Mouse (Mus musculus): ENCODE measurements around the gene Slain2. TPM values are rescaled to one million over a fixed set of nuclear protein-coding genes. Genes with fewer than 3 reads are reported as not detected.
A peak's percentile ranks its signal among the peaks of the same experiment; 100 is the strongest.
"Not testable (repeated sequence)": the region's sequence is repeated elsewhere in the genome, so short reads cannot be mapped to it uniquely, and the experiment has no call there.

Slain2 gene
- polyA plus RNA-seq, 1 experiment from 2014 or later, result 17.5 TPM

DNA sequence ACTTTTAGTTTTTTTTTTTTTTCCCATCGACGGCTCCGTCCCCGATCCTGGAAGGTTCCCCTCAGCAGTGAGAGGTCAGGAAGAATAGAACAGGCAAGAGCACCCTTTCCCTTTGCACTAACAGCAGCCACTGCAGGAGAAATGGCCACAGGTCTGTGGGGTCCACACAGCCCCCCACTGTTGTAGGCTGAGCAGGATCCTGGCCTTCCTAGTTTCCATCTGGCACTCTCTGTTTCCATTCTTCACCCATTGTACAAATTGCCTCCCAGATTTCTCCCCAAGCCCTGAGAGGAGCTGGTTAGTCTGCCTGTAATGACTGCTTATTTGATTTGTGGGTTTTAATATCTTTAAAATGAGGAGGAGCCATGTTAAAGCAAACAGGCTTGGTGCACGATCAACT lies 89.9 kb downstream of the Slain2 start:
- Histone ChIP-seq H3K27ac (no peak overlapping the region), H3K27me3 (peaks cover 19% of the 10 kb centered on the region), H3K4me1 (replicated peaks) (peaks cover 4% of the 10 kb centered on the region; the same call in 1 of the 2 replicates), H3K36me3 (no peaks in the 10 kb centered on the region), H3K9ac (replicated peaks) (no peak overlapping the region), H3K4me3 (replicated peaks) (no peak overlapping the region), H3K4me2 (replicated peaks) (no peak overlapping the region), H3K9me3 (no peaks in the 10 kb centered on the region)
- WGBS, result 94% methylated on average over 5 of the region's 5 CpGs
- ATAC-seq, result no peak

DNA sequence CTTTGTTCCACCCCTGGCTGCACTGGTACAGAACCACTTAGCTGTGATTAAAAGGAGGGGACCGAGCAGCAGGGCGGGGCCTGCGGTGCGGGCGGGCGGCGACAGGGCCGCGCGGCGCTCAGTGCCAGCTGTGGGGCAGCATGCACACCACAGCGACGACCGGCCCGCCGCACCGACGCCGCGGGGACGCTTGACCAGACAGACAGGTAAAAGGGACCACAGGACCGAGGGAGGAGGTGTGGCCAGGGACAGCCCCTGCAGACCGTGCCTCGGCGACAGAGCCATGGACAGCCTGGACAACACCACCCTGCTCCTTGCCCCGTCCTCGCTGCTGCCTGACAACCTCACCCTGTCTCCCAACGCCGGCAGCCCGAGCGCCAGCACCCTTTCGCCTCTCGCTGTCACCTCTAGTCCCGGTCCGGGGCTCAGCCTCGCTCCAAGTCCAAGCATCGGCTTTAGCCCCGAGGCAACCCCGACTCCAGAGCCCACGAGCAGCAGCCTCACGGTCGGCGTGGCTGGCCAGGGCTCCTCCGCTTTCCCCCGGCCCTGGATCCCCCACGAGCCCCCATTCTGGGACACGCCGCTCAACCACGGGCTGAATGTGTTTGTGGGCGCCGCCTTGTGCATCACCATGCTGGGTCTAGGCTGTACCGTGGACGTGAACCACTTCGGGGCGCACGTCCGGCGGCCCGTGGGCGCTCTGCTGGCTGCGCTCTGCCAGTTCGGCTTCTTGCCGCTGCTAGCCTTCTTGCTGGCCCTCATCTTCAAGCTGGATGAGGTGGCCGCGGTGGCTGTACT lies 92.9 kb downstream of the Slain2 start, which contains the start of gene Slc10a4:
TSS of gene Slc10a4 (plus strand) at position 100 of the 798 bp plus-strand sequence.
- Histone ChIP-seq H3K9me3 (no peaks in the 10 kb centered on the region), H3K36me3 (no peaks in the 10 kb centered on the region), H3K4me2 (replicated peaks) (peak within 1 kb of the TSS; percentile 60), H3K9ac (replicated peaks) (peak within 1 kb of the TSS; percentile 52), H3K4me3 (replicated peaks) (peak within 1 kb of the TSS; percentile 42), H3K4me1 (replicated peaks) (peaks cover 4% of the 10 kb centered on the region; the same call in 1 of the 2 replicates), H3K27me3 (peaks cover 19% of the 10 kb centered on the region), H3K27ac (peak within 1 kb of the TSS; percentile 10; the same call in 1 of the 2 replicates)
- peak; percentile 96 for ATAC-seq
- 6% methylated on average over 65 of the region's 65 CpGs for WGBS

DNA sequence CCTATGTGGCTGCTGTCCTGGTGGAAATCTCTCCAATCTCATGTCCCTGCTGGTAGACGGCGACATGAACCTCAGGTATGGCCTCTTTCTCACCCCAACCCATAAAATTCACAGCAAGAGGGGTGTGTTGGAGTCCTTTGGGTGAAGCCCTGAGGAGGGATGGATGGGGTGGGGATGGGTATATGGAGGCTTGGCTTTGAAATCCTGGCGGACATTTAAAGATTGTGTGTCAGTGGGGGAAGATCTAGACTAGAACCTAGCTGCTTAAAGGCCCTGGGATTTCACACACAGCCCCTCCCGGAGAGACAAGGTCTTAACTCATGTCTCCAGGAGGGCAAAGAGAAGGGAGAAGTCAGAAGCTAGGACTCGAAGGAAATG lies 93.5 kb downstream of the Slain2 start:
- peaks cover 19% of the 10 kb centered on the region for H3K27me3 ChIP-seq
- H3K36me3 ChIP-seq, result no peaks in the 10 kb centered on the region
- H3K4me1 ChIP-seq (replicated peaks), result peaks cover 4% of the 10 kb centered on the region; the same call in 1 of the 2 replicates
- H3K4me3 ChIP-seq (replicated peaks), result peak overlapping the region; percentile 42
- H3K9ac ChIP-seq (replicated peaks), result 0 out of 2 replicates have a peak overlapping the region, but pooled peaks have one; percentile 10
- no peaks in the 10 kb centered on the region for H3K9me3 ChIP-seq
- peak overlapping the region; percentile 60 for H3K4me2 ChIP-seq (replicated peaks)
- ATAC-seq, result peak; percentile 18
- WGBS, result 50% methylated on average over 5 of the region's 5 CpGs
- no peak overlapping the region for H3K27ac ChIP-seq

DNA sequence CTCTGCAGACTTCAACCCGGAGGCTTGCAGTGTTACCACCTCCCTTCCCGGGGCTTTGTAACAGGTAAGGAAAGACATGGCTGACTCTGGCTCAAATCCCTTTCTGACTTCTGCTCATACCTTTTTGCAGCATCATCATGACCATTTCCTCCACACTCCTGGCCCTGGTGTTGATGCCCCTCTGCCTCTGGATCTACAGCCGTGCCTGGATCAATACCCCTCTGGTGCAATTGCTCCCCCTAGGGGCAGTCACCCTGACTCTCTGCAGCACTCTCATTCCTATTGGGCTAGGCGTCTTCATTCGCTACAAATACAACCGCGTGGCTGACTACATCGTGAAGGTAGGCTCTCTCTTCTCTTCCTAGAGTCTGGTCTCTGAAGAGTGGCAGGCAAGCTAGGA lies 94.1 kb downstream of the Slain2 start:
- H3K4me3 ChIP-seq (replicated peaks); H3K9ac ChIP-seq (replicated peaks); H3K36me3 ChIP-seq; H3K4me1 ChIP-seq (replicated peaks); H3K9me3 ChIP-seq; H3K27ac ChIP-seq; ATAC-seq; H3K4me2 ChIP-seq (replicated peaks): not testable (repeated sequence)
- 39% methylated on average over 8 of the region's 8 CpGs for WGBS
- H3K27me3 ChIP-seq, result peaks cover 19% of the 10 kb centered on the region

DNA sequence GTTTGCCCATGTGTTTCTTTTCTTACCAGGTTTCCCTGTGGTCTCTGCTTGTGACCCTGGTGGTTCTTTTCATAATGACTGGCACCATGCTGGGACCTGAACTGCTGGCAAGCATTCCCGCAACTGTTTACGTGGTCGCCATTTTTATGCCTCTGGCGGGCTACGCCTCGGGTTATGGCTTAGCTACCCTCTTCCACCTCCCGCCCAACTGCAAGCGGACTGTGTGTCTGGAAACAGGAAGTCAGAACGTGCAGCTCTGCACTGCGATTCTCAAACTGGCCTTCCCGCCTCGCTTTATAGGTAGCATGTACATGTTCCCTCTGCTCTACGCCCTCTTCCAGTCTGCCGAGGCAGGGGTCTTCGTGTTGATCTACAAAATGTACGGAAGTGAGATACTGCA lies 97.7 kb downstream of the Slain2 start:
- H3K27ac ChIP-seq; H3K9me3 ChIP-seq; H3K4me3 ChIP-seq (replicated peaks); H3K4me1 ChIP-seq (replicated peaks); H3K9ac ChIP-seq (replicated peaks); H3K36me3 ChIP-seq; ATAC-seq; H3K4me2 ChIP-seq (replicated peaks): not testable (repeated sequence)
- WGBS, result 95% methylated on average over 16 of the region's 16 CpGs
- peaks cover 27% of the 10 kb centered on the region for H3K27me3 ChIP-seq

DNA sequence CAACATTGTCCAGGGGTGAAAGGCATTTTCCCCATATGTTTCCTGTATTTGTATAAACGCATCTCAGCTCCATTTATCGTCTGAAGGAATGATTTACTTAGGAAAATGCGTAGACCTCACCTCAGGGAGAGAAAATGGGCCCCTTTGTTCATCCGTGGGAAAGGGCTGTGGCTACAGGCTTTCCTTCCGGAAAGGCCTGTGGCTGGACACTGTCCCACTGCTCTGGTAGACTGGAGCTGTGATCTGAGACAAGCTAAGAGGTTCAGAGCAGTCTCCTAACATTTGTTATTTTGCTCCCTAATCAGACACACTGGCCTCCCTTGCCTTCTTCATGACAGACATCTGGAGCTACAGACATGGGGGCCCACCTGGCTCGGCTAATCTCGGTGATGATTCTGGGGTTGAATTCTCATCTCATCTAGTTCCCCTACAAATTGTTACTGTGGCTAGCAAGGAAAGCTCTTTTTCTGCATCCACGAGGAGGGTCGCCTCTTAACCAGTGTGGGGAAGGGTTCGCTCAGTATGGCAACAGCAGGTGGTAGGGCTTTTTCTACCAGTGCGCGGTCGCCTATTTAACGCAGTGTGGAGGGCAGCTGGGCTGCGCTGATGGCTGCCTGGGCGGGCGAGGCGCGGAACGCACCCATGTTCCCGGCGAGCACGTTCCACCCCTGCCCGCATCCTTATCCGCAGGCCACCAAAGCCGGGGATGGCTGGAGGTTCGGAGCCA lies 98.9 kb downstream of the Slain2 start:
- not testable (repeated sequence) for H3K36me3 ChIP-seq; H3K27ac ChIP-seq; H3K9ac ChIP-seq (replicated peaks); H3K4me1 ChIP-seq (replicated peaks); H3K9me3 ChIP-seq
- H3K27me3 ChIP-seq, result peaks cover 17% of the 10 kb centered on the region
- peak overlapping the region; percentile 68 for H3K4me2 ChIP-seq (replicated peaks)
- WGBS, result 22% methylated on average over 27 of the region's 27 CpGs
- peak; percentile 76 for ATAC-seq
- H3K4me3 ChIP-seq (replicated peaks), result peak overlapping the region; percentile 42

DNA sequence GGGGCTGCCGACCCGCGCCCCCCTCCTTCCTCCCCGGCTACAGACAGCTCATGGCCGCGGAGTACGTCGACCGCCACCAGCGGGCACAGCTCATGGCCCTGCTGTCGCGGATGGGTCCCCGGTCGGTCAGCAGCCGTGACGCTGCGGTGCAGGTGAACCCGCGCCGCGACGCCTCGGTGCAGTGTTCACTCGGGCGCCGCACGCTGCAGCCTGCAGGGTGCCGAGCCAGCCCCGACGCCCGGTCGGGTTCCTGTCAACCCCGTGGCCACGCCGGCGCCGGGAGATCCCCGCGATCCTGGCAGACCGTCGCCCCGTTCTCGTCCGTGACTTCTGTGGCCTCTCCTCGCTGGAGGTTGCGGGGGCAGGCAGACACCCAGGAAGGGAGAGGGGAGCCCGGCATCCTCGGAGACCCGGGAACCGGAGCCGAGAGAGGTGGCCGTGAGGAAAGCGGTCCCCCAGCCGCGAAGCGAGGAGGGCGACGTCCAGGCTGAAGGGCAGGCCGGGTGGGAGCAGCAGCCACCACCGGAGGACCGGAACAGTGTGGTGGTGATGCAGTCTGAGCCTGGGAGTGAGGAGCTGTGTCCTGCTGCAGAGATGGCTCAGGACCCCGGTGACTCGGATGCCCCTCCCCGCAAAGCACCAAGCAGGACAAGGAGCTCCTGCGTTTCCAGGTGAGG lies 99.6 kb downstream of the Slain2 start:
- WGBS, result 2% methylated on average over 46 of the region's 65 CpGs

DNA sequence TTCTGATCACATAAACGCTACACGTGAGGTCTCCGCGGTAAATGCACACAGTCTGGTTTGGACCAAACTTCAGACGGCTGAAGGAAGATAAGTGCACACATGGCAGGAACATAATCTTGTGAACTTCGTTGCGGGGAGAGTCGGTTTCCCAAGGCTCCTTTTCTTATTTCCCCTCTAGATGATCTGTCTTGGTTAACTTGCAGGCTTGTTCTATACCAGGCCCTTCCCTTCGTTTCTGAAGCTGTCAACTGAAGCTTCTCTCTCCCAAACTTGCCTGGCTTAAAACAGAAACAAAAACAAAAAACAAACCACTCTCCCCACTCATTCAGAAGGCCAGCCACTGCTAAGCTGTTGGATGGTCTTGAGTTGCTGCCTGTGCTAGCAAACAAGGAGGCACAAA lies 100.6 kb downstream of the Slain2 start:
- H3K9ac ChIP-seq (replicated peaks), result no peak overlapping the region
- WGBS, result 47% methylated on average over 9 of the region's 9 CpGs
- H3K9me3 ChIP-seq, result no peaks in the 10 kb centered on the region
- peaks cover 13% of the 10 kb centered on the region; the same call in 1 of the 2 replicates for H3K27me3 ChIP-seq
- no peak overlapping the region for H3K4me2 ChIP-seq (replicated peaks)
- no peak overlapping the region for H3K27ac ChIP-seq
- no peak overlapping the region for H3K4me3 ChIP-seq (replicated peaks)
- H3K36me3 ChIP-seq, result no peaks in the 10 kb centered on the region
- peaks cover 5% of the 10 kb centered on the region for H3K4me1 ChIP-seq (replicated peaks)
- ATAC-seq, result no peak

More for the DNA sequence above, 99.6 kb downstream of the Slain2 start:
- Histone ChIP-seq H3K27me3 (peaks cover 13% of the 10 kb centered on the region; the same call in 1 of the 2 replicates), H3K9ac (replicated peaks) (peak overlapping the region; percentile 65), H3K4me2 (replicated peaks) (peak overlapping the region; percentile 68), H3K4me3 (replicated peaks) (peak overlapping the region; percentile 42)
- H3K36me3 ChIP-seq; H3K4me1 ChIP-seq (replicated peaks); H3K9me3 ChIP-seq; H3K27ac ChIP-seq: not testable (repeated sequence)
- peak; percentile 89 for ATAC-seq

DNA sequence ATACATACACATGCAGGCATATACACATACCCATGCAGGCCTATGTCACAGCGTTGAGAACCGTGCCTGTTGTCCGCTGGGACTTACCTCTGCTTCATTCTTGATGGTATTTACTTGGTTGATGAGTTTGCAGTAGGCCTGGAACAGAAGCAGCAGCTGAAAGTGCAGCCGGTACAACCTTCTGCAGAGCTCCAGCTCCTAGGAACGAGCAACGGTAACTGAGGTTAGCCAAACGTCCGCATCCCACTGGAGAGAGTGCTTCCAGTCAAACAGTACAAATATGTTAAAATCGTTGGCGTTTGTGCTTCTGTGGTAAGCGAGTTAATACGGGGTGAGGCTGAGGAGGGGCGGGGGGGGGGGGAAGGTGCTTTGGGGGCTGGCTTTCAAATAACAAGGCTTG lies 109.7 kb downstream of the Slain2 start:
- 93% methylated on average over 13 of the region's 13 CpGs for WGBS
- Histone ChIP-seq H3K9me3 (no peaks in the 10 kb centered on the region), H3K36me3 (peaks cover 47% of the 10 kb centered on the region), H3K27me3 (no peaks in the 10 kb centered on the region), H3K4me1 (replicated peaks) (no peaks in the 10 kb centered on the region), H3K27ac (no peak overlapping the region), H3K4me2 (replicated peaks) (no peak overlapping the region), H3K4me3 (replicated peaks) (no peak overlapping the region), H3K9ac (replicated peaks) (no peak overlapping the region)
- no peak for ATAC-seq

Measured in midbrain, embryonic 13.5 days (tissue).